Mouse (Mus musculus) lung, postnatal 36 days (tissue): Measurements from ENCODE around the gene Pak3.

ENCODE experiments used
- DNase-seq: peaks from one replicate; pipeline ENCODE4 v3.0.0; 2022; ENCODE audit warnings: mixed read lengths

Pak3 gene

DNA sequence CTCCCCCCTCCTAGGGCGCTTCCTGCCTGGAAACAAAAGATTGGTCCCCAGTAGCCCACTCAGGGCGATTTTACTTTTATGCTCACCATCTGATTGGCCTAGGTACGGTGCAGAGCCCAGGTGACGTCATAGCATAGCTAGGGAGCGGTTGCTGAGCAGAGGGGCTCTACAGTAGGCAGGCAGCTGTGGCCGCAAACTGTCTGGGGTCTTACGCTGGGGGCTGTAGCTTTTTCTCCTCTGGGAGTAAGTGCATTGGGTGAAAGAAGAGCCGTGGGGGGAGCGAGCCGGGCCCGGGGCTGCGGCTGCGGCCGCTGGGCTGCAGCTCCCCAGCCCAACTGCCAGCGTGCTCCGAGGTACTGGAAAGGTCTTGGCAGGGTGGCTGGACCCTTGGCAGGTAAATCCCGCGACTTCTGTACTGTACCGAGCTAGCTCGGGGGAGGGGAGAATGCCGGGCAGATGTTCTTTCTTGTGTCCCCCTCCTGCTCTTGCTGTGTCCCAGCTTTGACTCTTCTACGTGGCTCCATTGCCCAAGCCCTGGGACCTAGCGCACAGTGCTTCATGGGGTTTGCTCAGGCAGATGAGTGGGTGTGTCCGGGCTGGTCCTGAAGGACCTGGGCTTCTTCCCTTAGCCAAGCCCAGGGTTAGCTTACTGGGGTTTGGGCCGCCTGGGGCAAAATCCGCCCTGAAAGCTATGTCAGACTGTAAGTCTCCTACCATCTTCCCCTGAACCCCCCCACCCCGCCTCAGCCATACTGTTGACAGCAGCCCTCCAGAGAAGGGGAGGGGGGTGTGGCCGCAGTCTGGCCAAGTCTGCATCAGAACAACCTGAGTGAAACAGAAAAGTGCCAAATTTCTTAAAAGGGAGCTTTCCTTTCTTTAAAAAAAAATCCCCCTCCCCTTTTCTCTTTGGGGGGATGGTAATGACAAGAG lies 146.1 kb downstream of the Pak3 start:
- DNase-seq, result peak; percentile 2

DNA sequence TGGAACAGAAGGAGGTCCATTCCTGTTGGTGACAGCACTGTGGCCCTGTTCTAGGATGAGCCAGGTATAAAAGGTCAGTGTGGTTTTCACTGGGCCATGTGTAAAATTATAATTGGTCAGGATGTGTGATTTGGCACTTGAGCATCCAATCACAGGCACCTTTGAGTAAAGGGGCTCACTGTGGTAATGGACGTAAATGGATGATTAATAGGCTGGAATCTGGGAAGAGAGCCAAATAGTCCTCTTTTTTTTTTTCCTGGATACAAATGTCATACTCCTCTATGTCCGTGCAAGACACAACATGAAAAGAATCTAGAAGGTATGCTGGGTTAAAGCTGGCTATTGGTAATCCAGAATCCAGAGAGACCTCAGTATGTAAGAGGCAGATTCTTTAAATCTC lies 147.4 kb downstream of the Pak3 start:
- no peak for DNase-seq

DNA sequence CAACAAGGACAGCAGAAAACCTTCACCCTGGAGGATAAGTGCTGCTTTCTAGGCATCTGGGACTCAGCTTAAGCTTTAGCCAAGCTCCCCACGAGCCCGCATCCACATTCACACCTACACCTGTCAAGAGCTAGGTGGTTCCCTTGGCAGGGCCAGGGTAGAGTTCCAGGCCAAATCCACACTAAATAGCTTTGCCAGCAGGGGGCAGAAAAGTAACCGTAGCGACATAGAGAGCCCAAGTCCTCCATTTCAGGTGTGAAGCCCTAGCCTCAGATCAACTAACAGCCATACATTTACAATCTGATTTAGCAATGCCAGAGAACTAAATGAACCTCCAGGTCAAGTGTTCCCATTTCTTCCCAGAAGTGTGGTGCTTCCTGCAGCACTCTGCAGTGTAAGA lies 148.6 kb downstream of the Pak3 start:
- peak; percentile 14 for DNase-seq

DNA sequence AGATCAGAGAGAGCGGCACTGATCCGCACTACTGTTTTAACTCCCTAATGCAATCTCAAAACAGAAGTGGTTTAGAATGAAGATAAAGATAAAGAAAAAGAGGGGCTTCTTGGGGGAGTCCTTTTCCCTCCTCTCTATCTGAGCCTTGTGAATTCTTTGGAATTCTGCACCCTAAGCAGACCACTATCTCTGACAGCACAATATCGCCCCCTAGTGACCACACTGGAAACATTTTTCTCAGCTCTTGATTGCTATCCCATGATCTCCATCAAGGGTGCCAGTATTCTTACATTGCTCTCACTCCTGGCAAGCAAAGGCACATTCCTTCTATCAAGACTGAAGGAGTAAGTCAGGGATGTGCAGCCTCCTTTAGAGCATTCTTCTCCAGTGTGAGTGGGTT lies 149.9 kb downstream of the Pak3 start:
- peak; percentile 38 for DNase-seq

DNA sequence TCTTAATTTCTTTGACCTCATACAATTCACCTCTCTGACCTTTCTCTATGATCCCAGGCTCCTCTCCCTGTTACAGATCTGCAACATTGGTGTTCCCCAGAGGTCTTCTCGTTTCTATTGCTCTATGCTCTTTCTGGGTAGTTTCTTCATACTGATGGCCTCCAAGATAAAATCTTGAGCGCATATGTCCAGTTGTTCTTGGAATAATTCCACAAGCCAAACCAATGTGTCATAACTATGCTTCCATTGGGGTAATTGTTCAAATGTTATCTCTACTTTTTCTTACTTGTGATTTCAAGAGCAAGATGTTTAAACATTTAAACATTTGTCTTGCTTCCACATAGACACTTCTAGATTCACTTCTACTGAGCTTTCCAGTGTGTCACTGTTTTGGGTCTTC lies 160.2 kb downstream of the Pak3 start:
- DNase-seq, result no peak

DNA sequence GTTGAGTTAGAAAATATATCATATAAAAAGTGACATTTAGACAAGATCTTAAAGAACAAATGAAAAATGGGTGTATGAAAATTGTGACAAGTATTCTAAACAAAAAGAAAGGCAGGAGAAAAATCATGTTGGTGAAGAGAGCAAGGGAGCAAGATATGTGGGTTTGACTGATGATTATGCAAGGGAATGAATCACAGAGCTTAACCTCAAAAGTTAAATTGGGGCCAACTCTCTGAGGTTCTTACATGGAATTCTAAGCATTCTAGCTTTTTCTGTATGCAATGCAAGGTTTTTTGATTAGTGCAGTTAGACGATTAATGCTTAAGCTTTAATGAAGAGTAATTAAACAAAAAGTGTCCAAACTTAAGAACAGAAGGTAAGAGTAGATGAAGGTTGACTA lies 203.9 kb downstream of the Pak3 start:
- no peak for DNase-seq

DNA sequence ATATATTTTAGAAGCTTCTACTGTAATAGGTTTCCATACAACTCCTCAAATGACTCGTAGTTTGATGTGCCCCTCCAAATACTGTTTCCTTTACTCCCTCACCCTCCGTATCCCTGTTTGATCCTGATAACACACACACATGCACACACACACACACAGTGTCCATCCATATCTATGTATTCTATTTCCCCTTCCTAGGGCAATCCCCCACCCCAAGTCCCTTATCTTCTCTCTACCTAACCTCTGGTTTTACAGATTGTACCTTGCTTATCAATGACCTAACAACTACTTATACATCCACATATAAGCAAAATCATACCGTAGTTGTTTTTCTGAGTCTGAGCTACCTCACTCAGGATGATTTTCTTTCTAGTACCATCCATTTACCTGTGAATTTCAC lies 207.0 kb downstream of the Pak3 start:
- DNase-seq, result no peak

DNA sequence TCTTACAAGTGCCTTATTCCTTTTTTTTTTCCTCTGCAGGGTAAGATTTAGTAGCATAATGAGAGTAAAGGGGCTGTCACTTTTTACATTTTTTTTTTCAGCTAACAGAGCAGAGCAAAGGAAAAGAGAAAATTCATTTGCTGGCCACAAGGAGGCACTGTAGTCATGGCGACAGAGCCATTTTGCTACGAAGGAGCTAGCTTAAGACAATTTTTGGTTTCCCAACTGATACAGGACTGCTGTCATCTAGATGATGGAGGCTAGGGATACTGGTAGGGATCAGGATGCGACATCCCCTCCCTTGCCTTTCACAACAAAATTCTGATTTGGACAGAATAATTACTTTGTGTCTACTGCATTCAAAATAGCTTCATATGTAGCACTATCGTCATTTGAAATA lies 217.6 kb downstream of the Pak3 start:
- DNase-seq, result no peak

DNA sequence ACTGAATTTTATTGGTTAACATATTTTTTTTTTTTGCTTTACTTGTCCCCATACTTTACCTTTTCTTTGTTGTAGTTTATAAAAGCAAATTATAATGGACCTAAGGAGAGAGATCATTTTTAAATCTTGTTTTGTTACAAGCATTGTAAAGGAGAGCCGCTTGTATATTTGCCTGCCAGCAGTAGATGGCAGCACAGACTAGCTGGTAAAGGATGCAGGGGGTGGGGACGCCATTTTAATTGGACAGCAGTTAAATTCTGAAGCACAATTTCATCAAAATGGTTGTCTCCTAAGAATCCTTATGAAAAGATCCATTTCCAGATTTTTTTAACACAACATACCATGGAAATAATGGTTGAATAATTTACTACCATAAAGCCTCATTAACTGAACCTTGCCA lies 220.8 kb downstream of the Pak3 start:
- peak; percentile 17 for DNase-seq

DNA sequence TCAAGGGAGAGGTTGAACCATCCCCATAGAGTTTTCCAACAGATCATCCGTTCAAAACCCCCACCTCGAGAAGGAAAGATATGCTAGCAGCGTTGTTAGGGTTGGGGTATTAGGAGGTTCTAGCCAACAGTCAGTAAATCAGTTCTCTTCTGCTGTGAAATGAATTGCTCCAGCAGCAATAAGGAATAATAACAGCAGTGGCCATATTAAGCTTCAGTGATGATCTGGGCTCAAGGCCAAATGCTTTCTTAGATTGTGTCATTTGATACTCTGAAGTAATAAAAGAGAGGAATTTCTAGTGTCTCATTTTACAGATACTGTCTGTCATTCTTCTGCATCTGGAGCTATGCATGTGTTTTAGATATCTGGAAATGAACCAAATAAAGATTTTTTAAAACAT lies 244.2 kb downstream of the Pak3 start:
- no peak for DNase-seq

DNA sequence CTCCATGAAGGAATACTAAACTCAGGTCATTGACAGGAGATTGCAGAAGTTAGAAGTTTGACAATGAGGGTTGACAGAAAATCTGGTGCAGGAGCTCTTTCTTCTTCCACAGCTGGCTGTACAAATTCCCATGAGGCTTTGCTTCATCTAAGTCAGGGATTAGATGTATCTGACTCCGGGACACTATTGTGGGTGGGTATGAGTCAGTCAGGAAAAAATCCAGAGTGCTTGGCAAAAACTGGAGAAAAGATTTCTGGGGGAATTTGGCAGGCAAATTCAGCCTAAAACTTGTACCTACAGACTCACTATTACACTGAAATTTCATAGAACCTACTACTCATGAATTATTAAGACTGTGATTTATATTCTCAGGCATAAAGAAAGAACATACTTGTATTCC lies 297.6 kb downstream of the Pak3 start:
- no peak for DNase-seq

DNA sequence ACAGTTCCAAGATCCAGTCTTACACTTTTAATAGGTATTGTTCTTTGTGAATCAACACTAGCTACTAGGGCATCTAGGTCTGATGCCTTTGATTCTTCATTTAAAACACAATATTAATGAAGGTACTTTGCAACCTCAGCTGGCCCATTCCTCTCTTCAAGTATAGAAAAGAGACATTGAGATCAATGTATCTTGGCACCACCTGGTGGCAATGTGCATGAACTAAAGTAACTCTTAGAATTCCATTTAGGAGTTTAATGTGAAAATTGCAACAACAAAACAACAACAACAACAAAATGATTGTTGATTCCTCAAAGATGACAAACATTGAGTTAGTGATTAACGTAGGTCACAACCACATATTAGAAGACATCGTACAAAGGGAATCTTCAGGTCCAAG lies 300.6 kb downstream of the Pak3 start:
- no peak for DNase-seq

DNA sequence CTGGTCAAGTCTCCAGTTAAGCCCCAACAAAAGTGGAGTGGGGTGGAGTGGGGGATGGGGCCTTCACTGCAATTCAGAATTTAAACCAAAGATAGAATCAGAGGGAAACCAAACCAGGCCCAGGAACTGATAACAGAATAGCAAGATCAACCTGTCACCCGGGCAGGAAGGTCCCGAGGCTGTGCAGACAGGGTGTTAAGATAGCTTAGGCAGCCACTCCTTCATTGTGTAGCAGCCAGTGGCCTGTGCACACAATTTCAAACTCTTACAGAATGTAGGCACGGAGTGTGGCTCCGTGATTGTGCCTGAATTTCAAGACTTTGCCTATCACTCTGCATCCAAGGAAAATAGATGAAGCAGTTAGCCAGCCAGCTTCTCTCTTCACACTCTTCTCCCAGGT lies 308.1 kb downstream of the Pak3 start:
- DNase-seq, result no peak

DNA sequence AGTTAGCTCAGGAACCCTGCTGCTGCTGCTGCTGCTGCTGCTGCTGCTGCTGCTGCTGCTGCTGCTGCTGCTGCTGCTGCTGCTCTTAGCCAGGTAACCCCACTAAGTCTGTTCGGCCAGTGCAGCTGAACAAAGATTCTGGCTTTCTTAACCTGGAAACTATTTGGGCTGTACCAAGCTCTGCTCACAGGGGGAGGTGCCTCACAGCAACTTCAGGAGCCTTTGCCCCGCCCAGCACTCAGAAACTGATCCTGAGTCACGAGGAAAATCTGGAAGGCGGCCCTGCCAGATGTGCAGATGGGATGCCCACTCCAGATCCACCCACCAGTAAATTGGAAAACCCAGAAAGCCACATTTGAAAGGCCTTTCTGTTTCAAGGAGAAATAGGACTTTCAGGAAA lies 308.8 kb downstream of the Pak3 start, which contains the start of gene Capn6:
Capn6 (minus strand) TSS at position 203 of the 400 bp plus-strand sequence.
- DNase-seq, result peak; percentile 53

DNA sequence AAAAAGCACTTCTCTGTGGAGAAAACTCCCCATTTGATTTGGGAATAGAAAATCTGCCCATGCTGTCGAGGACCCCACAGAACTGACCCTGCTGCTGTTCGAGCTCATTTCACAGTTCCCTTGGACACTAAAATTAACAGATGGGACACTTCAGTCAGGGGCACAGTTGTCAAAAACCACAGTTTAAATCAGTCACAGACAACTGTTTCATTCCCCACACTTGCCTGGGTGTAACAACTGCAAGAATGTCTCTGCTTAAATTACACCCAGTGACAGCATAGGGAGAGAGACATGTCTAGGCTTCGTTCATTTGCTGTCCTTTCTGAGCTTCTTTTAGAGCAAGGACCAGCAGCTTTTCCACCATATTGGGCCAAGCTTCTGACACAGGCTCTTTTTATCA lies 328.2 kb downstream of the Pak3 start:
- no peak for DNase-seq
